Mouse (Mus musculus) MEL (cell line): ENCODE data around the gene Adprm.

ENCODE experiments used
- CHD1 ChIP-seq: IDR thresholded peaks from 2 replicates; pipeline ENCODE4 v1.6.1; 2012; ENCODE audit warnings: low read depth, mild to moderate bottlenecking, inconsistent platforms, low read length, improper control_type of control experiment
- MAFK ChIP-seq: IDR thresholded peaks from 2 replicates; pipeline ENCODE4 v1.6.1; 2011; ENCODE audit warnings: low read depth, mild to moderate bottlenecking, low read length, improper control_type of control experiment, borderline replicate concordance
- MAX ChIP-seq: IDR thresholded peaks from 2 replicates; pipeline ENCODE4 v1.6.1; 2011; ENCODE audit warnings: low read length, improper control_type of control experiment
- POLR2A ChIP-seq, 2 experiments: IDR thresholded peaks; 2 replicates each; pipeline ENCODE4 v1.6.1; 2011 to 2012; ENCODE audit warnings: low read length in 2 of 2, mild to moderate bottlenecking in 2 of 2, control low read depth in 1 of 2, improper control_type of control experiment in 1 of 2, low read depth in 1 of 2, moderate library complexity in 1 of 2; ENCODE audit not compliant: control insufficient read depth in 1 of 2, insufficient read depth in 1 of 2, poor library complexity in 1 of 2
- TAL1 ChIP-seq: IDR thresholded peaks from 2 replicates; pipeline ENCODE4 v1.6.1; 2012; ENCODE audit warnings: mild to moderate bottlenecking, inconsistent platforms, low read length, moderate library complexity, mixed read lengths
- UBTF ChIP-seq: IDR thresholded peaks from 2 replicates; pipeline ENCODE4 v1.6.1; 2012; ENCODE audit warnings: low read depth, mild to moderate bottlenecking, inconsistent platforms, low read length, improper control_type of control experiment, moderate library complexity, borderline replicate concordance; ENCODE audit not compliant: insufficient read depth
- USF1 ChIP-seq: IDR thresholded peaks from 2 replicates; pipeline ENCODE4 v1.6.1; 2014; ENCODE audit warnings: low read depth, mild to moderate bottlenecking, inconsistent platforms, low read length, improper control_type of control experiment, moderate library complexity

GRCm38 (mm10) chr11:67083712-67084340 lies 31.4 kb upstream of the Adprm start:
- TF ChIP-seq MAFK (no peak), TAL1 (no peak), USF1 (no peak), POLR2A (IDR thresholded peaks at IDR 0.05; ENCODE audit: control insufficient read depth in 1 of 2, insufficient read depth in 1 of 2, low read depth in 1 of 2, low read length in 2 of 2, poor library complexity in 1 of 2) (no peak), CHD1 (no peak), MAX (no peak), UBTF (no peak)
